Mouse (Mus musculus) ES-E14 (cell line): ENCODE data around the gene Wasf2. TPM values are rescaled to one million over a fixed set of nuclear protein-coding genes. Genes with fewer than 3 reads are reported as not detected.

Source experiments
- DNase-seq: peaks from one replicate; pipeline ENCODE4 v3.0.0-alpha.2; 2013; ENCODE audit warnings: low read depth, low spot score
- H3K27ac ChIP-seq: 2 replicates; pipeline ENCODE4 v1.5.1; 2012; ENCODE audit warnings: low read depth, mild to moderate bottlenecking, low read length, moderate library complexity, mixed read lengths; ENCODE audit not compliant: poor library complexity, insufficient read depth, severe bottlenecking
- H3K36me3 ChIP-seq: 2 replicates; pipeline ENCODE4 v1.6.1; 2012; ENCODE audit warnings: mild to moderate bottlenecking, low read length, moderate library complexity, mixed read lengths; ENCODE audit not compliant: control insufficient read depth, poor library complexity, insufficient read depth, severe bottlenecking
- H3K4me1 ChIP-seq, 2 experiments: fragments of 150-350 bp in 1 of 2; sonication (generic) in 1 of 2; 2 replicates each; pipeline ENCODE4 v1.6.1; 2012; ENCODE audit warnings: low read length in 2 of 2, mild to moderate bottlenecking in 1 of 2, mixed read lengths in 1 of 2; ENCODE audit not compliant: control insufficient read depth in 2 of 2, insufficient read depth in 2 of 2, poor library complexity in 1 of 2
- H3K4me3 ChIP-seq, 2 experiments: fragments of 150-350 bp in 1 of 2; sonication (generic) in 1 of 2; 2 replicates each; pipeline ENCODE4 v1.5.1; 2012; ENCODE audit warnings: low read length in 2 of 2, low read depth in 1 of 2, mild to moderate bottlenecking in 1 of 2, mixed read lengths in 1 of 2; ENCODE audit not compliant: insufficient read depth in 1 of 2, poor library complexity in 1 of 2, severe bottlenecking in 1 of 2
- H3K9ac ChIP-seq: 2 replicates; pipeline ENCODE4 v1.6.1; 2012; ENCODE audit warnings: low read depth, mild to moderate bottlenecking, low read length, mixed read lengths; ENCODE audit not compliant: poor library complexity, insufficient read depth, severe bottlenecking
- H3K9me3 ChIP-seq: fragments of 150-350 bp; sonication (generic); 2 replicates; pipeline ENCODE4 v1.6.1; 2012; ENCODE audit warnings: low read depth, mild to moderate bottlenecking, low read length; ENCODE audit not compliant: control insufficient read depth, insufficient read depth
- CHD2 ChIP-seq: IDR thresholded peaks from 2 replicates; pipeline ENCODE4 v1.6.1; 2014; ENCODE audit warnings: mild to moderate bottlenecking, low read depth, low read length, inconsistent platforms
- HCFC1 ChIP-seq: IDR thresholded peaks from 2 replicates; pipeline ENCODE4 v1.6.1; 2012; ENCODE audit warnings: low read length, inconsistent platforms, borderline replicate concordance; ENCODE audit not compliant: insufficient read depth
- MAFK ChIP-seq: IDR thresholded peaks from 2 replicates; pipeline ENCODE4 v1.6.1; 2014; ENCODE audit warnings: mild to moderate bottlenecking, low read depth, low read length, inconsistent platforms; ENCODE audit not compliant: insufficient read depth
- ZC3H11A ChIP-seq: IDR thresholded peaks from 2 replicates; pipeline ENCODE4 v1.6.1; 2012; ENCODE audit warnings: low read depth, mild to moderate bottlenecking, inconsistent platforms, low read length, borderline replicate concordance
- ZNF384 ChIP-seq: IDR thresholded peaks from 2 replicates; pipeline ENCODE4 v1.6.1; 2012; ENCODE audit warnings: low read depth, low read length, inconsistent platforms
- in situ Hi-C, 2 experiments: fragments of 600-800 bp; cut with MboI; formaldehyde crosslinking; loops; one replicate each; pipeline ENCODE4 v1.15.1; 2025; ENCODE audit warnings: low sequenced_read_pairs in 2 of 2, inconsistent platforms in 1 of 2; ENCODE audit not compliant: unreplicated experiment in 2 of 2
- total RNA-seq: library from RNA; depleted of rRNA; stranded (reverse); fragments of 300-350 nt; gene quantifications from 2 replicates; pipeline ENCODE4 v1.2.3, GENCODE M21; 2012

Wasf2 gene
- total RNA-seq, 1 experiment: 32.3 TPM

GRCm38 (mm10) chr4:133199743-133200142 lies 69.4 kb downstream of the Wasf2 start:
- peak overlapping the region; percentile 38; the same call in 1 of the 2 replicates for H3K9ac ChIP-seq
- H3K4me3 ChIP-seq: no peak overlapping the region
- H3K27ac ChIP-seq: no peak overlapping the region
- peaks cover 16% of the 10 kb centered on the region for H3K36me3 ChIP-seq
- H3K4me1 ChIP-seq: peaks cover 12 to 43% of the 10 kb centered on the region in 2 experiments
- no peak for TF ChIP-seq CHD2
- no peak for TF ChIP-seq ZNF384
- TF ChIP-seq HCFC1: no peak
- no peak for TF ChIP-seq ZC3H11A
- no peak for TF ChIP-seq MAFK
- H3K9me3 ChIP-seq: no peaks in the 10 kb centered on the region
- in situ Hi-C loops: no loop called here
- DNase-seq: no peak

- Histone ChIP-seq H3K27ac (no peak overlapping the region), H3K36me3 (peaks cover 13% of the 10 kb centered on the region), H3K9me3 (no peaks in the 10 kb centered on the region), H3K4me1 (peaks cover 12 to 44% of the 10 kb centered on the region in 2 experiments), H3K4me3 (peak overlapping the region in 1 of 2 experiments; percentile 42; a peak in 2 of 4 replicates), H3K9ac (peak overlapping the region; percentile 38)
- in situ Hi-C loops: no loop called here
- TF ChIP-seq CHD2 (no peak), MAFK (no peak), ZC3H11A (no peak), ZNF384 (no peak), HCFC1 (no peak)
- no peak for DNase-seq
Observed at GRCm38 (mm10) chr4:133200343-133200742, 70.0 kb downstream of the Wasf2 start.

- Histone ChIP-seq H3K4me3 (peak overlapping the region in 1 of 2 experiments; percentile 5; a peak in 2 of 4 replicates), H3K4me1 (peaks cover 11 to 42% of the 10 kb centered on the region in 2 experiments), H3K27ac (no peak overlapping the region), H3K9ac (peak overlapping the region; percentile 38; the same call in 1 of the 2 replicates), H3K36me3 (peaks cover 6% of the 10 kb centered on the region), H3K9me3 (no peaks in the 10 kb centered on the region)
- TF ChIP-seq ZC3H11A: no peak
- TF ChIP-seq ZNF384: no peak
- TF ChIP-seq CHD2: no peak
- no peak for TF ChIP-seq MAFK
- no peak for TF ChIP-seq HCFC1
- DNase-seq: no peak
- in situ Hi-C loops: no loop called here
Observed at GRCm38 (mm10) chr4:133201006-133201771, 70.9 kb downstream of the Wasf2 start.

- Histone ChIP-seq H3K36me3 (no peaks in the 10 kb centered on the region; the same call in 1 of the 2 replicates), H3K9me3 (no peaks in the 10 kb centered on the region), H3K4me3 (no peak overlapping the region), H3K9ac (0 out of 2 replicates have a peak overlapping the region, but pooled peaks have one; percentile 22), H3K27ac (no peak overlapping the region; the same call in 1 of the 2 replicates), H3K4me1 (peaks cover 5 to 35% of the 10 kb centered on the region in 2 experiments; a peak in 3 of 4 replicates)
- TF ChIP-seq HCFC1 (no peak), ZC3H11A (no peak), CHD2 (no peak), MAFK (no peak), ZNF384 (no peak)
- DNase-seq: no peak
- in situ Hi-C loops: no loop called here
Observed at GRCm38 (mm10) chr4:133202254-133202653, 71.9 kb downstream of the Wasf2 start.
